Comparison of ENCODE assay signal across 8 mouse cellular contexts in genomic region chr1:64737502-64738179, GRCm38 (mm10). TPM values are rescaled to one million over a fixed set of nuclear protein-coding genes. Genes with fewer than 3 reads are reported as not detected.
DNase-seq lines count a peak whose midpoint lies in the region; ATAC-seq lines count a peak whose summit lies in the region.

TSS of gene Fzd5 (minus strand) at chr1:64737751.

- ATAC-seq in embryonic facial prominence, embryonic 11.5 days (replicated peaks; ENCODE audit: insufficient number of reproducible peaks, low FRiP score, low TSS enrichment, low read depth), result peak; percentile 94
- ATAC-seq in limb, embryonic 12.5 days (ENCODE audit: insufficient number of reproducible peaks, insufficient read depth, low FRiP score, low TSS enrichment, low read depth), result peak; percentile 95
- ATAC-seq in midbrain, embryonic 14.5 days (ENCODE audit: low FRiP score, low TSS enrichment), result peak; percentile 92

- peak; percentile 95 for DNase-seq in 3T3-L1 (ENCODE audit: low read depth, low spot score)
- DNase-seq in adrenal gland, postnatal 25 days, result peak; percentile 96
- DNase-seq in embryonic facial prominence, embryonic 11.5 days (ENCODE audit: low spot score), result peak; percentile 97
- DNase-seq in heart, adult 11 months, result peak; percentile 99
- DNase-seq in kidney, adult 11 months, result peak; percentile 94
- DNase-seq in midbrain, embryonic 14.5 days, result peak; percentile 91
- peak; percentile 84 for DNase-seq in spleen, adult 12 weeks (ENCODE audit: low spot score)

- peak within 1 kb of the TSS; percentile 68 for H3K9ac ChIP-seq in embryonic facial prominence, embryonic 11.5 days (replicated peaks; ENCODE audit: low read length)
- peak within 1 kb of the TSS; percentile 65 for H3K9ac ChIP-seq in limb, embryonic 12.5 days (replicated peaks)
- peak within 1 kb of the TSS; percentile 42 for H3K9ac ChIP-seq in midbrain, embryonic 14.5 days (replicated peaks; ENCODE audit: low read length)

- H3K27ac ChIP-seq in embryonic facial prominence, embryonic 11.5 days (replicated peaks; ENCODE audit: low read depth, low read length), result peak within 1 kb of the TSS; percentile 35; the same call in 1 of the 2 replicates
- H3K27ac ChIP-seq in limb, embryonic 12.5 days, result no peak within 1 kb of the TSS
- H3K27ac ChIP-seq in midbrain, embryonic 14.5 days (replicated peaks; ENCODE audit: low read depth, low read length), result no peak within 1 kb of the TSS

- H3K27me3 ChIP-seq in embryonic facial prominence, embryonic 11.5 days (ENCODE audit: control insufficient read depth, insufficient read depth, low read length), result peaks cover 27% of the 10 kb centered on the region
- H3K27me3 ChIP-seq in limb, embryonic 12.5 days, result peaks cover 55% of the 10 kb centered on the region
- peaks cover 61% of the 10 kb centered on the region for H3K27me3 ChIP-seq in midbrain, embryonic 14.5 days (ENCODE audit: control insufficient read depth, insufficient read depth, low read length)

- peak within 1 kb of the TSS; percentile 97 for H3K4me2 ChIP-seq in embryonic facial prominence, embryonic 11.5 days (ENCODE audit: low read depth, low read length)
- H3K4me2 ChIP-seq in limb, embryonic 12.5 days, result peak within 1 kb of the TSS; percentile 93
- peak within 1 kb of the TSS; percentile 97 for H3K4me2 ChIP-seq in midbrain, embryonic 14.5 days (ENCODE audit: low read length)

- no peaks in the 10 kb centered on the region for H3K36me3 ChIP-seq in embryonic facial prominence, embryonic 11.5 days (replicated peaks; ENCODE audit: control insufficient read depth, insufficient read depth, low read depth, low read length)
- H3K36me3 ChIP-seq in limb, embryonic 12.5 days, result no peaks in the 10 kb centered on the region
- no peaks in the 10 kb centered on the region for H3K36me3 ChIP-seq in midbrain, embryonic 14.5 days (ENCODE audit: control insufficient read depth, insufficient read depth, low read length)

- H3K9me3 ChIP-seq in embryonic facial prominence, embryonic 11.5 days (replicated peaks; ENCODE audit: control insufficient read depth, low read length), result no peaks in the 10 kb centered on the region
- H3K9me3 ChIP-seq in limb, embryonic 12.5 days, result no peaks in the 10 kb centered on the region
- H3K9me3 ChIP-seq in midbrain, embryonic 14.5 days (ENCODE audit: control insufficient read depth, low read length), result no peaks in the 10 kb centered on the region

- H3K4me3 ChIP-seq in embryonic facial prominence, embryonic 11.5 days (ENCODE audit: low read depth, low read length), result peak within 1 kb of the TSS; percentile 61
- peak within 1 kb of the TSS; percentile 62 for H3K4me3 ChIP-seq in limb, embryonic 12.5 days (replicated peaks)
- H3K4me3 ChIP-seq in midbrain, embryonic 14.5 days (replicated peaks; ENCODE audit: low read depth, low read length), result peak within 1 kb of the TSS; percentile 55

- WGBS in embryonic facial prominence, embryonic 11.5 days, result 1% methylated on average over 47 of the region's 73 CpGs
- WGBS in limb, embryonic 12.5 days, result under 1% methylated on average over 54 of the region's 73 CpGs
- WGBS in midbrain, embryonic 14.5 days, result under 1% methylated on average over 58 of the region's 73 CpGs

- H3K4me1 ChIP-seq in embryonic facial prominence, embryonic 11.5 days (ENCODE audit: control insufficient read depth, insufficient read depth, low read length), result peaks cover 5% of the 10 kb centered on the region
- peaks cover 40% of the 10 kb centered on the region for H3K4me1 ChIP-seq in limb, embryonic 12.5 days (replicated peaks)
- peaks cover 29% of the 10 kb centered on the region for H3K4me1 ChIP-seq in midbrain, embryonic 14.5 days (ENCODE audit: control insufficient read depth, insufficient read depth, low read length)

RNA-seq across cellular contexts. Expression of gene Fzd5, which starts in this region (rescaled TPM):
- total RNA-seq in adrenal gland, postnatal 25 days (2021), result 11.8 and 15.4 TPM in 2 replicates
- polyA plus RNA-seq in embryonic facial prominence, embryonic 11.5 days (2014; fragmentation: Nextera tagmentation; extraction: Ambion mirVana), result 2.9 and 3.1 TPM in 2 replicates
- 0.88 and 1.2 TPM in 2 replicates for polyA plus RNA-seq in limb, embryonic 12.5 days (2016; fragmentation: Nextera tagmentation; extraction: Ambion mirVana)
- polyA plus RNA-seq in midbrain, embryonic 14.5 days (2014; fragmentation: Nextera tagmentation; extraction: Ambion mirVana), result 0.16 and 0.30 TPM in 2 replicates

Comparison
In these comparisons a context has a peak if more than half of its experiments do, and no peak if none do; other contexts are left out.
1. Peak in DNase-seq, ATAC-seq, H3K4me3 ChIP-seq, H3K9ac ChIP-seq and H3K4me2 ChIP-seq in midbrain, embryonic 14.5 days; RNA of the gene not detected or under 1 TPM.